Mouse (Mus musculus) forebrain, embryonic 14.5 days (tissue): ENCODE measurements at regions not wholly inside any gene's neighbourhood (a gene's known extent, or its start where the extent isn't known, plus 50 kb on each side); places are given as distances from the start of the nearest gene placed in this dataset.

Experiments used
- ATAC-seq: fragments of 200-750 bp; cut with Nextera tagmentation; 2 replicates; pipeline ENCODE4 v1.8.0; 2017; ENCODE audit warnings: mild to moderate bottlenecking, moderate library complexity
- DNase-seq: peaks from one replicate; pipeline ENCODE4 v3.0.0-alpha.2; 2015; ENCODE audit warnings: low spot score
- H3K27ac ChIP-seq: fragments of 300-500 bp; sonication (generic); 2 replicates; pipeline ENCODE4 v1.5.1; 2014; ENCODE audit warnings: low read depth, mild to moderate bottlenecking, control low read depth, low read length, moderate library complexity
- H3K27me3 ChIP-seq: fragments of 300-500 bp; sonication (generic); replicated peaks from 2 replicates; pipeline ENCODE4 v1.6.1; 2014; ENCODE audit warnings: low read length, control low read depth, mixed read lengths; ENCODE audit not compliant: control insufficient read depth, insufficient read depth
- H3K36me3 ChIP-seq: fragments of 300-500 bp; sonication (generic); 2 replicates; pipeline ENCODE4 v1.6.1; 2014; ENCODE audit warnings: low read length, control low read depth; ENCODE audit not compliant: control insufficient read depth, insufficient read depth
- H3K4me1 ChIP-seq: fragments of 300-500 bp; sonication (generic); 2 replicates; pipeline ENCODE4 v1.6.1; 2014; ENCODE audit warnings: antibody characterized with exemption, low read length, control low read depth; ENCODE audit not compliant: control insufficient read depth, insufficient read depth
- H3K4me2 ChIP-seq: fragments of 300-500 bp; sonication (generic); 2 replicates; pipeline ENCODE4 v1.6.1; 2014; ENCODE audit warnings: mild to moderate bottlenecking, control low read depth, low read length
- H3K4me3 ChIP-seq: fragments of 300-500 bp; sonication (generic); 2 replicates; pipeline ENCODE4 v1.5.1; 2014; ENCODE audit warnings: low read depth, low read length, control low read depth
- H3K9ac ChIP-seq: fragments of 300-500 bp; sonication (generic); 2 replicates; pipeline ENCODE4 v1.6.1; 2014; ENCODE audit warnings: mild to moderate bottlenecking, low read length, control low read depth, moderate library complexity
- H3K9me3 ChIP-seq: fragments of 300-500 bp; sonication (generic); replicated peaks from 2 replicates; pipeline ENCODE4 v1.6.1; 2016; ENCODE audit warnings: low read length, control low read depth, mixed read lengths; ENCODE audit not compliant: control insufficient read depth
- WGBS: fragments of 180-500 bp; shearing (Covaris S2); extraction: QIAGEN DNeasy Blood & Tissue Kit; methylation state at CpG from one replicate; pipeline ENCODE4 v1.1.7; 2014; 5-methylcytosine and 5-hydroxymethylcytosine counted together

- no peak overlapping the region for H3K9ac ChIP-seq
- no peaks in the 10 kb centered on the region for H3K9me3 ChIP-seq
- ATAC-seq (no peak), DNase-seq (no peak)
- no peak overlapping the region for H3K27ac ChIP-seq
- H3K4me2 ChIP-seq, result no peak overlapping the region
- H3K36me3 ChIP-seq, result no peaks in the 10 kb centered on the region
- H3K4me1 ChIP-seq, result no peaks in the 10 kb centered on the region
- no peaks in the 10 kb centered on the region for H3K27me3 ChIP-seq
- H3K4me3 ChIP-seq, result no peak overlapping the region
- 59% methylated on average over 4 of the region's 4 CpGs for WGBS
Observed at GRCm38 (mm10) chr16:8351424-8351823, 73.5 kb downstream of the Tmem114 start.

DNA sequence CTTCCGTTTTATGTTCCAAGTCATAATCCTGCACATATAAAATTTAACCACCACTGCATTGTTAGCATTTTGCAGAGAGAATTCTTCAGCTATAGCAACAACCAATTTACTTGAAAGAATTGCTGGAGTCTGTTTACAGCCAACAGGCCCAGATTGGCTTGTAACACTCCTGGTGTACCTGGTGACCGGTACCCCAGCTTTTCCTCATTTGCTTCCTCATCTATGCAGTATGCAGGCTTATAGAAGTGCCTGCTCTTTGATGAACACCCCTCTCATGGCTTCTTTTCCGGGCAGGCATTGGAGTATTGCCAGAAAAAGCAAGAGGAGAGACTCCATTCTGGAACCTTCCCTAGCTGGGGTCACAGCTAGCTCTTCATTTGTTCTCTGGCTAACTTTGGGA lies 75.8 kb downstream of the Tmem114 start:
- Histone ChIP-seq H3K4me3 (no peak overlapping the region), H3K4me1 (no peaks in the 10 kb centered on the region), H3K4me2 (no peak overlapping the region), H3K27me3 (no peaks in the 10 kb centered on the region), H3K36me3 (no peaks in the 10 kb centered on the region), H3K9ac (no peak overlapping the region), H3K9me3 (no peaks in the 10 kb centered on the region), H3K27ac (no peak overlapping the region)
- WGBS, result 79% methylated on average over 3 of the region's 3 CpGs
- no peak for ATAC-seq
- no peak for DNase-seq

DNA sequence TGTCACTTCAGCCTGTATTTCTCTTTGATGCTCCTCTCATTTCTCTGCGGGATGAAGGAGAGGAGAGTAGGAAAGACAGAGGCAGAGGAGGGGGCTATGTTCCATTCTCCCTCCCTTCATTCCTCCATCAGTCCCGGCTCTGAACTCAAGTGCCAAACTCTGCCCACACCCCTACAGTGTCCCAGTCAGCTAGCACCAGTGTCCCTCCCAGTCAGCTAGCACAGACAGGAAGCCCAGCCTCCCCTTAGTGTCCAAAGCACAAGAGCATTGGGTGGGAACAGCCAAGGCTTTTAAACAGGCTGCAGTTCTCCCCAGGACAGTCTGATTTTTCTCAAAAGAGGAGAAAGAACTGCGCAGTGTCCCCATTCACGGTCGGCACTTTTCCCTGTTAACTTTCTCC lies 76.3 kb downstream of the Tmem114 start:
- Histone ChIP-seq H3K9me3 (no peaks in the 10 kb centered on the region), H3K27me3 (no peaks in the 10 kb centered on the region), H3K4me2 (no peak overlapping the region), H3K4me1 (no peaks in the 10 kb centered on the region), H3K4me3 (no peak overlapping the region), H3K27ac (no peak overlapping the region), H3K9ac (no peak overlapping the region), H3K36me3 (no peaks in the 10 kb centered on the region)
- WGBS, result 68% methylated on average over 5 of the region's 5 CpGs
- no peak for ATAC-seq
- DNase-seq, result no peak

DNA sequence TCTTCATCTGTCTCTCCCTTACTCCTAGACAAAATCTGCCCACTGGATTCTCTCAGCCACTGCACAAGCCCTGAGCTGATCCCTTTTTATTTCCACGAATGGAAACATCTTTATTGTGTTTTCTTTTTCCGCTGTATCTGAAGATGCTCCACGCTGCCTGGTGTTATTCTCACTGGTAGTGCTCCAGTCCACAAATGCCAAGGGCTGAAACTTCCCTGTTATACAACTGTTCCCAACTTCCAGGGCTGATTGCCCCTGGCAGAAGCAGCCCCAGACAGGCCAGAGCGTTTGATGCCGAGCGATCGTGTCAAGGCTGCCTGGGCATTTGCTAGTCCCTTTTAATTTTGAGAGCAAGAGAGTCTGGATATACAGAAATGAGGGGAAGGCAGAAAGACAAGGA lies 79.7 kb downstream of the Tmem114 start:
- H3K4me2 ChIP-seq, result no peak overlapping the region
- no peaks in the 10 kb centered on the region for H3K36me3 ChIP-seq
- WGBS, result 91% methylated on average over 7 of the region's 7 CpGs
- no peak overlapping the region for H3K27ac ChIP-seq
- no peaks in the 10 kb centered on the region for H3K9me3 ChIP-seq
- ATAC-seq, result no peak
- no peaks in the 10 kb centered on the region for H3K4me1 ChIP-seq
- H3K4me3 ChIP-seq, result no peak overlapping the region
- H3K9ac ChIP-seq, result no peak overlapping the region
- no peak for DNase-seq
- no peaks in the 10 kb centered on the region for H3K27me3 ChIP-seq

- H3K4me2 ChIP-seq, result peak overlapping the region; percentile 18; the same call in 1 of the 2 replicates
- no peaks in the 10 kb centered on the region for H3K27me3 ChIP-seq
- ATAC-seq, result peak; percentile 63; the same call in 1 of the 2 replicates
- H3K9me3 ChIP-seq, result no peaks in the 10 kb centered on the region
- 0 out of 2 replicates have a peak overlapping the region, but pooled peaks have one; percentile 1 for H3K9ac ChIP-seq
- 10% methylated on average over 8 of the region's 8 CpGs for WGBS
- no peaks in the 10 kb centered on the region for H3K36me3 ChIP-seq
- no peak overlapping the region for H3K4me3 ChIP-seq
- H3K27ac ChIP-seq, result no peak overlapping the region
- 0 out of 2 replicates have a peak, but pooled peaks cover 3% of the 10 kb centered on the region for H3K4me1 ChIP-seq
- DNase-seq, result peak; percentile 71
Observed at GRCm38 (mm10) chr16:8333081-8333710, 91.7 kb downstream of the Tmem114 start.

- no peak for ATAC-seq
- H3K4me2 ChIP-seq, result no peak overlapping the region
- WGBS, result 54% methylated on average over 7 of the region's 7 CpGs
- H3K27me3 ChIP-seq, result no peaks in the 10 kb centered on the region
- DNase-seq, result peak; percentile 36
- H3K4me1 ChIP-seq, result no peaks in the 10 kb centered on the region
- H3K9me3 ChIP-seq, result no peaks in the 10 kb centered on the region
- H3K9ac ChIP-seq, result no peak overlapping the region
- no peaks in the 10 kb centered on the region for H3K36me3 ChIP-seq
- no peak overlapping the region for H3K27ac ChIP-seq
- H3K4me3 ChIP-seq, result no peak overlapping the region
Observed at GRCm38 (mm10) chr16:8311996-8312395, 112.9 kb downstream of the Tmem114 start.

GRCm38 (mm10) chr16:8306389-8306788 lies 118.5 kb downstream of the Tmem114 start:
- Histone ChIP-seq H3K4me1 (no peaks in the 10 kb centered on the region), H3K36me3 (no peaks in the 10 kb centered on the region), H3K9ac (no peak overlapping the region), H3K27me3 (no peaks in the 10 kb centered on the region), H3K27ac (no peak overlapping the region), H3K4me2 (no peak overlapping the region), H3K4me3 (no peak overlapping the region), H3K9me3 (no peaks in the 10 kb centered on the region)
- 80% methylated on average over 8 of the region's 8 CpGs for WGBS
- ATAC-seq, result no peak
- no peak for DNase-seq
